Mouse (Mus musculus): ENCODE results near the gene Zfp697.
"Not testable (repeated sequence)": the region's sequence is repeated elsewhere in the genome, so short reads cannot be mapped to it uniquely, and the experiment has no call there.

Gene Zfp697

DNA sequence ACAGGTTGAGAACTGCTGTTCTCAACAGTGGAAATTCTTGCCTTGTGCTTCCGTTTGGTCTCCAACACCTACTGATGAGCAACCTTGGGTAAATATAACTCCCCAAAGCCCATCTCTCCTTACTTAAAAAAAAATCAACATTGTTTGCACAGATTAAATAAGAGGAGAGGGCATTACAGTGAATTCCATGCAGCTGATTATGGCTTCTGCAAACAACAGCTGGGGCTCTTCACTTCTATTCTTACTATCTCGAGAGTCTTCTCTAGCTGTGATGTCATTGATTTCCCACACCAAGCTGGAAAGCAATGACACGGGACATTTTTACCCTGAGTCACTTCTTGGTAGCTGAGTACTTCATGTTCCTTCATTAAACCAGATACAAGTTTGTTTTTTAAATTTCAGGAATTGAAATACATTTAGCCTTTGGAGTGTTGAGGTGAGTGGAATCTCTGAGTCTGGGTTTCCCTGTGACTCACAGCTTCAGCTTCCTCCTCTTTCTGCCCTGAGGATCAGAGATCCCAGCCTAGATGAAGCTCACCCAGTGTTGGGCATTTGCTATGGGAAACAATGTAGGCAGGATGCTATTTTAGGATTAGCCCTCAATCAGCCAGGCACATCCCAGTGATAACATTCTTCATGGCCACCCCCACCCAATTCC lies 8.1 kb upstream of the Zfp697 start:
- DNase-seq, result peak in 1 of 2 experiments; percentile 45

DNA sequence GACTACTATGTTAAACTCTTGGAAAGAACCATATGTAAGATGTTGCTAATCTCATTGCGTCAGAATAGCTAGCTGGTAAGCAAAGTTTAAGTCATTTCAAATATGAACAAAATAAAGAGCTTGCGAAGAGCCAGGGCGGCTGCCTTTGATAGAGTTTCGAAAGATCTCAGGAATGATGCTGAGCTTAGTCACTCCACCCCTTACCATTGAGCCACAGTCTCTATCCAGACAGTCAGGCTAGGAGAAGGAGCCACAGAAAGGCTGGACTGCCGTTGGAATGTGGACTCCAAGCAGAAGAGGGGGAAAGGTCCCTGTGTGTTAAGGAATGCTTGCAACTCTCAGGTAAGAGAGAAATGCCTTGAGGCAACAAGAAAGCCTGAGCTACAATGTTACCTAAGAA lies 7.3 kb upstream of the Zfp697 start:
- peak in 1 of 2 experiments; percentile 29 for DNase-seq

DNA sequence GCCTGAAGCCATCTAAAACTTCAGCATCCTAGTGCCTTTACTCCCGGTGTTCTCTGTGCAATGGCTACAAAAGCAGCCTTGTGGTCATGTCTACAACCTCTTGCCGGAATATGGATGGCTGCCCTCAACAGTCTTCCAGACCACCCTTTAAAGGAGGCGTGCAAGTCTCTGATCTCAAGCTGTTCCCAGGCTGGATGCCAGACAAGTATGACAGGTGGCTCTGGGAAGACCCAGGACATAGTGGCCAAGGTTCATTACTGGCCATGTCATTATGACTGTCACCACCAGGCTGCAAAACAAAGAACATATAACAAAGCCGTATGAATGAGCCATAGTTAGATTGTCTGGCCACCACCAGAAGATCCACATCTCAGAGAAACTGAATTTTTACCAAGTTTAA lies 4.0 kb upstream of the Zfp697 start:
- DNase-seq, result no peak

DNA sequence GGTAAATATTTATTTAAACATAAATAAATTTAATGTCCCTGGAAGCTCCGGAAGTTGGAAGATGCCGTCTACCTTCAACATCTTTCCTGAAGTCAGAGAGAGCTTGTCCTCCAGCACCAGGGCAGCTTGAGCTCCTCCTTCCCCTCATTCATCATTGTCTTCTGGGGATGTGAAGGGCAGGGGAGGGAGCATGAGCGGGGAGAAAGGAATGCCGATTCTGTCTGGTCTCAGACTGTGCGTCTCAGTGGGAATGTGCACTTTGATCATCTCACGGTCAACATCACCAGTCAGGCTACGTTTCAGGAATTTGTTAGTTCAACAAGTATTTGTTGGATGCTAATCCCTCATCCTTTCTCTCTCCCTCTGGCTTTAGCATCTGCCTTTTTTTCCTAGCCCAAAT lies 3.0 kb upstream of the Zfp697 start:
- DNase-seq, result peak; percentile 63 to 89

DNA sequence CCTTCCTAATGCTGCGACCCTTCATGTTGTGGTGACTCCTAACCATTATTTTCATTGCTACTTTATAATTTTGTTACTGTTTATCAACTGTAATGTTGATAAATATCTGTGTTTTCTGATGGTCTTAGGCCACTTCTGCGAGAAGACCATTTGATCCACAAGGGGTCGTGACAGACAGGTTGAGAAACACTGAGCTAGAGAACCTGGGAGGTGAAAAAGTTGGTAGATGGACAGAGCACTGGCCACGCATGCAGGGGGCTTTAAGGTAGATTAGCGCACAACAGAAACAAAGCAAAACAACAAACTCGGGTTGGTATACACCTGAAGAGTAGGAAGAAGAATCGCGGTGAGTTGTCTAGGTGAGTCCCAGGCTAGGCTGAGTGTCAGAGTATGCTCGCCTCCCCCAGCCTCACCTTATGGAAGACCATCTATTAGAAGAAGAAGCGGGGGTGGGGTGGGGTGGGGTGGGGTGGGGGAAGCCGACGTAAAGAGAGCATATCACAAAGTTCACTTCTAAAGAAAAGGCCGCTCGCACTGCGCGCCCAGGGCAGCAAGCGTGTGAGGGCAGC lies 500 bp upstream of the Zfp697 start:
- peak in 1 of 2 experiments; percentile 29 for DNase-seq

DNA sequence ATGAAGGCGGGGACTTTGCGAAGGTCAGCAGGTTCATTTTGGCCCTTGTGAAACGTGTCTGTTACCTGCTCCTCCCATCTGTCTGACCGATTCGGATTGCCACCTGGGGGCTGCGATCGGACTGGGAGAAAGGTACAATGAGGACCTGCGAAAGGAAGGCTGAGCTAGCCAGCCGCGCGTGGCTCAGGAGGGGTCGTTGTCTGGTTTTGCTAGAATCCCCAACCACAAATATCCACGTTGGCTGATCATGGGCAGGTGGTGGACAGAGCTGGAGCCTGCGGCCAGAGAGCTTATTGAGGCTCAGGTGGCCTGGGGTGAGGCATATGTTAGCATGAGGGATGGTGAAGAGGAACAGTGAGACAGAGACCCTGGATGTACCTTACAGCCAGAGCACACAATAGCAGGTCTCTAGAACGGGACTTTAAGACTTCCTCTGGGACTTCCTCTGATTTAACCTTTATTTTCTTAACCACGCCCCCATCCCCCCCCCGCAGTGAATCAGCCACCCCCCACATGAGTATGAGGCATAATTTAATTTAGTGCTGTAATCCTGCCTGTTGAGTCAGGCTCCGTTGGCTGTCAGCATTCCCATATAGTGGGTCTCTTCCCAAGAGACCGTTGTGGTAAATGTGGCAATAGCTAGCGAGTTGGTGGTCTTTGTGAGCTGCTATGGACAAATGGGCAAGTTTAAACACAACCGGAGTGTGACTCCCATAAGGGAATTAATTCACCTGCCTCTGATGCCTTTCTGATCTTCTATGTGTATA lies 946 bp downstream of the Zfp697 start:
- DNase-seq, result no peak

DNA sequence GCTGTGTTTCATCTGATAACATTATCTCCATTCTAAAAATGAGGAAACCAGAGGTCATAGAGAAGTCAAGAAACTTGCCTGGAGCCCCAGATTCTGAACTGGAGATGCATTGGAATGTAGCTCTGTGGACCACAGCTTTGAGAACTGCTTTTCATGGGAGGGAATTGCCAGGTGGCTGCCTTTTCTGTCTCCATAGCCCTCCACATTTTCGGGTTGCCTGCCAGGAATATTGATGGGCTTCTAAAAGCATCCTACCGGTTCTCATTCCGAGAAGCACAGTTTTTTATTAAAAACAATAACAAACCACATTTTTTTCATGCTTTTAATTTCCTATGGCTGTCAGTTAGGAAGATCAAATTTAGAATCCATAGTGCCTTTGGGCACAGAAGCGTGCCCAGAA lies 4.8 kb downstream of the Zfp697 start:
- no peak for DNase-seq

DNA sequence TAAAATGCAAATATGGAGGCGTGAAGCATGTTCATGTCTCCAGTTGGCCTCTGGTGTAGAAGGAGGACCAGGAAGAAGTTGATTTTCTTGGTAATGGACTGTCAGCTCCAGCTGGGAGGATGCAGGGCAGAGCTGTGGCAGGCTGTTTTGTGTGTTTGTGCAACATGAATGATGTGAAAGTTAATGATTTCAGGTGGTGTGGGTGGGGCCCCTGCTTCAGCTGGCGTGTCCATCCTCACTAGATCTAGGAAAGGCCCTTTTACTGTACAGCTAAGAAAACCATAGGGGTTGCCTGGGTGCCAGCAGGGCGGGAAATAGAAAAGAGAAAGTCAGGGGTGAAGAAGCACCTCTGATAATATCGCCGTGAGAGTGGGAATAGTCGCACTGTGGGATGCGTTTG lies 5.5 kb downstream of the Zfp697 start:
- DNase-seq, result peak; percentile 53 to 55

DNA sequence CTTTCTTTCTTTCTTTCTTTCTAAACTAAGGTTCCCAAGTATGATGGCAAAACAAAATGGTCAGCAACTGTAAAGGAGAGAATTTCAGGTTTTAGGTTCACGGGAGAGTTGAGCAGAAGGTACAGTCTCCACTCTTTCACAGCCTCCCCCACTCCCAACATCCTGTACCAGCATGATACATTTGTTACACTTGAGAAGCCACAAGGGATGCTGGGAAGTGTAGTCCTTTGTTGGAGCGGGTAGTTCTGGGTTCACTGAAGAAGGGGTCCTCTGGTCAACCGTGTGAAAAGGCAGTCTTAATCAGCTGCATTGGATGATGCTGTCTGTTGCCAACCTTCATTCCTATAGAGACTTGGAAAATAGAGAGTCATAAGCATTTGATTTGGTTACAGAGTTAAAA lies 7.0 kb downstream of the Zfp697 start:
- no peak for DNase-seq

DNA sequence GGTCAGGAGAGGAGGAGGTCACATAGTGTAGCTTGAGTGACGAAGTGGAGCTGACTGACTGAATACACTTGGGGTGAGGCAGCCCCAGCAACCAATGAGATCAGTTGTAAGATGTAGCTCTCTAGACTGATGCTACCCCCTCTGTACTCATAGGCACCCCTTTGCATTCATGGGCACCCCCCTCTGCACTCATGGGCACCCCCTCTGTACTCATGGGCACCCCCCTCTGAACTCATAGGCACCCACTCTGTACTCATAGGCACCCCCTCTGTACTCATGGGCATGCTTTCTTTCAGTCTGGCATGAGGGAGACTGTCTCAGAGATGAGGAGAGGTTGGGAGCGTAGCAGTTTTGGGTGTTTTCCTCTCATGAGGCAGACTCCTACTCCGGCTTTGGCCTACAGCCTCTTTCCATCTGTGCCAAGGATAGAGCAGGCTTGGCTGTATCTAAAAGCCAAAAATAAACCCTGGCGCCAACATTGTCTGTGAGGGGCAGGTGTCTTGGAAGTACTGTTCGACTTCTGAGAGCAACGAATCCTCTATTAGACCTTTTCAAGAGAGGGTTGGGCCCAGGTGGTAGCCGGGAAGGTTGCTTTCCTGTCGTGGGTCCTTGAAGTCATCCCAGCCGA lies 22.1 kb downstream of the Zfp697 start:
- DNase-seq, result not testable (repeated sequence)

DNA sequence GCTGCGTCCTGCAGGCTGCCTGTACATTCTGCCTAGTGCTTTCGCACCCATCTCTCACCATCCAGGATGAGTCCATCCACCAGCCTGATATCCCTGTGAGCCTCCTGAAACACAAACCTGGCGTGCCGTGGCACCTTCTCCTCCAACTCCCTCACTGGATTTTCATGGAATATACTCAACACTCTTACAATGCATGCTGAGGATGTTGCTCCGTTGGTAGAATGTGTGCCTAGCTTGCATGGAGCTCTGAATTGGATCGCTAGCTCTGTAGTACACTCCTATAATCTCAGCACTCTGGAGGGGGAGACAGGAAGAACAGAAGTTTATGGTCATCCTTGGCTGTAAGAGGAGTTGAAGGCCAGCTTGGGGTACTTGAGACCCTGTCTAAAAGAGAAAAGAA lies 23.6 kb downstream of the Zfp697 start:
- DNase-seq, result not testable (repeated sequence)

DNA sequence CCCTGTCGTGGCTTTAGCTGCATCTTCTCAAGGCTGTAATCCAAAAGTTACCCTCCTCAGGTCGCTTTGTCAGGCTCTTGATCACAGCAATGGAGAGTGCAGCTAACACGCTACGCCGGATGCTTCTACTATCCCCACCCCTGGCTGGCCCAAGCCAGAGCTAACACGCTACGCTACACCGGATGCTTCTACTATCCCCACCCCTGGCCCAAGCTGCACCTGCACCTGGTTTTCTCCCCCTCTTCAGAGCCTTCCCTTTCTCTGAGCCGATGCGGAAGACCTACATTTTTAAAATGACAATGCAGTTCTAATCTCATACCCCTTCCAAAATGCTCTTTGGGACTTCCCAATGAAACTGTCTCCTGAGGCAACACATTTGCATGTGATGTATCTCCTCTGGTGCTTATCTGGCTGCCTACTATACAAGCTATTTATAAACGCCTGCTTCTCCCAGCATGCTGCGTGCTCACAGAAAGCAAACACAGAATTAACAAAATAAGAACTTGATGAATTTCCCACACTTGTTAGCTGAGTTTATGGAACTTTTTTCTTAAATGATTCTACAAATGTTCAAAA lies 24.4 kb downstream of the Zfp697 start:
- DNase-seq, result not testable (repeated sequence)

DNA sequence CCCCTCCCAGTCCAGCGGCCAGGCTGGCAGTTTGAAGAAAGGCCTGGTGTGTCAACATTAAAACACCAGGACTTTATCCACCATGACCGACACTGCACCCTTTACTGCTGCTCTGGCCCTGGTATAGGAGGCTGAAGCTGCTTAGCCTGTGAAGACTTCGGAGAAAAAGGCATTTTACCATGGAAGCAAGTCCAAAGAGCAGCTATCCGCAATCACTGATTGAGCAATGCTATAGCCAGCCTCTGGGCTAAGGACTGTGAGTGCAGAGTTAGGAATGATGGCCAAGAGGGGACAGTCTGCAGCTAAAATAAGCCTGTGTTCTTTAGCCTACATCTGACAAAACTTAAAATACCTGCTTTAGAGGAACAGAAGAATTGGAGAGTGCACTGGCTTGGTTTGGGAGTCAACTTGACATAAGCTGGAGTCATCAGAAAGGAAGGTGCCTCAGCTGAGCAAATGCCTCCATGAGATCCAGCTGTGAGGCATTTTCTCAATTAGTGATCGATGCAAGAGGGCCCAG lies 25.1 kb downstream of the Zfp697 start:
- DNase-seq, result not testable (repeated sequence)

DNA sequence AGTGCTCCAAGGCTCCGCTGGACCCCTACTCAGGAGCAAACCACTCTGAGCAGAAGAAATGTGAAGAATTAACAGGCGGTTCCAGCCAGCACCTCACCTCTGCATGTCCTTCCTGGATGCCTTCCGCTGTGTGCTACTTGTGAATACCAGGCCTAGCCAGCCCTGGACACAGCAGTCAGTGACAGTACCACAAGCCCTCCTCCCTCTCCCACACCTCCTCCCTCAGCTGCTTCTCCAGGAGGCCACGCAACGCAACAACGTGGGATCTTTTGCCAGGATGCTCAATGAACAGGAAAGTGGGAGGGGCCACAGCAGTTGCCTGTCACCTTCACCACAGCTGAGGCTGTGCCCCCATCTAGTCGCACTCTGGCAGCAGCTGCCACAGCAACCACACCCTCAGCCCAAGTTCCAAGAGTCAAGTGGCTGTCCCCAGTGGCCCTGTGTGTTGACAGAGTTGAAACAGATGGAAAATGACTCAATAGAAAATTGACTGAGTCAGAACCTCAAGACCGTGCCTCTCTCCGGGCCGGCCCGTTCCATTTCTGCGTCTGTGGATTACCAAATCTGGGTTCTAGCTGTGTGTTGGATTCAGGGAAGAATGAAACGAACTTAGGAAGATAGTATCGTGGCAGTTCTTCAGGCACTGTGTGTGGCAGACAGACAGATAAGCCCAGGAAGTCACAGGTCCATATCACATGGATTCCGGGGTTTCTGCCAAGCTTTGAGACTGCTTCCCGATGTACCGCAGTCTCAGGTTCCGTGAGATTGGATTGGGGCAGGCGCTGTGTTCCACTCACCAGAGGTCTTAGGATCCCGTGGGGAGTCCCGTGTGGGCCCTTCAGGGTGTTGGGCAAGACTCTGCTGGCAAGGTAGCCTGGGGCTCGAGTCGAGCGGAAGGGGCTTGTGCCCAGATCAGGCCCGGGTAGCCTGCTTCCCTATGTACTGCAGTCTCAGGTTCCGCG lies 28.6 kb downstream of the Zfp697 start:
- not testable (repeated sequence) for DNase-seq

DNA sequence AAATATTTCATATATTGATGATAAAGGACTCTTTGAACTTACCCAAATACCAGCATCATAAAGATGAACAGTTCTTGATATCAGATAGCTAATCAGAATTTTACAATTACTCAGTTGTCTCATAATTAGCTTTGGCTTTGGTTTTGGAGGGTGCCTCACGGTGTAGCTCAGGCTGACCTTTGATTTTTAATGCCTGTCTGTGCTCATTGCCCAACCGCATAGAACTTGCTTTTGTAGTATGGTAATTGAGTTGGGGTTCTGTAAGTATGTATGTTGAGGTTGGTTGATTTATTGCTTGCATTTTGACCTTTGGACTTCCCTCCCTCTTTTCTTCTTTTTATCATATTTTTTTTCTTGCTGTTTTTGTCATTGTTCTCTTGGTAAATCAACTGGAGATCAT lies 31.5 kb downstream of the Zfp697 start:
- DNase-seq, result no peak

DNA sequence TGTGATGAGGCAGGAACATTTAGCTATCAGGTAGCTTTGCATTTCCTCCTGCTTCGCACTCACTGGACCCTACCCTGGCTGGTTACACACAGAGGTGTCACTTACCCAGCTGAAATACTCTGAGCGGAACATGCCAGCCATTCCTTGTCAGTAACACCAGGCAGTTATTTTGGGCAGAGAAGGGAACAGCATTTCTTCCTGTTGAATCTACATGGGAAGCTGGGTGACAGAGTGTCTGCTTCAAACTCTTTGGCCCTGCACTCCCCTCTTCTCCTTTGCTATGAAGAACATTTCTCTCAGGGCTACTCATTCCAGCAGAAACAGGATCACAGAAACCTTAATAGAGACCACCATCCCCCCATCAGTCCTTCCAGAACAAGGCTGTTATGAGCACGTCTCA lies 32.0 kb downstream of the Zfp697 start:
- DNase-seq, result no peak

DNA sequence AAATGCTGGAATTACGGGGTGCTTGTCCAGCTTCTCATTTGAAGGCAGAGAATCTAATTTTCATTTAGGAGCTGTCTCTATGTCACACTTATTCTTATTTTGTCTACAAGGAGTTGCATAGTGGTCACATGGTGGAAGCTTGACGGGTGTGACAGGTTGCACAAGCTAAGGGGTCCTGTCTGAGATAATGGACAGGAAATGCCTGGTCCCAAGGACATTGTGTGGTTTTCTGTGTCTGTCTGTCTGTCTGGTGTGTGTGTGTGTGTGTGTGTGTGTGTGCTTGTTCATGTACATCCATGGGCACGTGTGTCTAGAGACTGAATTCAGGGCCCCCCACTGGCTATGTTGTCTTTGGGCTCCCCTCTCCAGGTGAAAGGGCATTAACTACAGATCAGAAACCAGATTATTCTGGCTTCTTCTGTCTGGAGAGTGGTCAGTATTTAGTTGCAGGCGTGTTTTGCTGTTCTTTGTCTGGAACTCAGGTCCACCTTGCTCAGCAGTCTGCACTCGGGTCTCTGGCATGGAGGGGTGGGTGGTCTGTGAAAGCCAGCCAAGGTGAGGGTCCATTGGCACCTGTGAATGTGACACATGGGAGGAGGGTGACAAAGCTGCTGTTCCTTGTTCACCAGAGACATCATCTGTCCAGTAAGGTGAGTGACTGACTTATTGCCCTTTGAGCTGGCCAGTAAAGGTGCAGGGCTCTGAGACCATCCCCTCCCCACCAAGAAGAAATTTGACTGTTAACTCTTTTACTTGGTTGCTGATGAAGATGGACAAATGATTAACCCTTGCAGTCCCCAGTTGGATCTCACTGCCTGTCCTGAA lies 34.4 kb downstream of the Zfp697 start:
- peak; percentile 35 to 73 for DNase-seq

DNA sequence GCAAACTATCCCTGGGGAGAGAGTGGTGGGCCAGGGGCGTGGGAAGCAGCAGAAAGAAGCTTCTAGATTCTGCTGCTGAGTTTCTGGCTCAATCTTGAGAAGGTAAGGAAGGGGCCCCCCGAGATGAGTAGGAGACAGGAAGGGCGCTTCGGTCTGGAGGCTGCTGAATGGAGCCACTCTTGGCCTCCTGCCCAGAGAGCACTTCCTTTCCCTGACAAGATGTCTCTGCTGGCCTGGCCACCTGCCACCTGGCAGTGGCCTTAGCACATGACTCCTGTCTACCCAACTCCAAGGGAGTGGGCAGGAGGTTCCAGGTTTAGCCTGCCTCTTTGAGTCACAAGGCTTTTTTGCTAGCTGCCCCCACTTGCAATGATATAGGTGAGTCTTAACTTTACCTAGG lies 35.1 kb downstream of the Zfp697 start:
- DNase-seq, result peak; percentile 98

DNA sequence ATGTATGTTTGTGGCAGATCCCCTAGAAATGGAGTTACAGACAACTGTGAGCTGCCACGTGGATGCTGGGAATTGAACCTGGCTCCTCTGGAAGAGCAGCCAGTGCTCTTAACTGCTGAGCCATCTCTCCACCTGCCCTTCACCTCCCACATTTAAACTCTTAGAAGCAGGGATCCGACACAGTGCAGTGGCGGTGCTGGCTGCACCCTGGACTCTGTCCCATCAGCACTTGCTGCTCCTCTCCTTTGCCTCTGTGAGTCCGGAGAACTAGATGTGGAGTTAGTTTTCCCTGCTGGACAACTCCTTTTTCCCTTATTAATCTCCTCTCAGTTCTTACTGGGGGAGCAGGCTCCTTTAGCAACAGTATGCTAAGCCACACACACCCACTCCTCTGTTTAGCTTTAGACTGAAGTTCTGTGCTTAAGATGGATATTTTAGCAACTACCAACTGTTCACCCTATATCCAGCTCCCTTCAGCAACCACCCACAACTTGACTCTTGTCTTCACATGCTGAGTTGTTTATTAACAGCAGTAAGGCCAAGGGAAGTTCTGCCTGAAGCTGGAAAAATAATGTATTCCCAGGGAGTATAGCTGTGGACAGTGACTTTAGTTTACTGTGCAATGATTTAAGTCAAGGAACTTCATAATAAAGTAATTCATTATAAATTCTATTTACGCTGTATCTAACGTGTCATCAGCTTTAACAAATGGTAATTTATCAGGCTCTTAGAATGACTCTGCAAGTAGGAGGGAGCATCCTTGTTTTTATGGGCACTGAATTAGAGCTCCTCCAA lies 36.9 kb downstream of the Zfp697 start:
- peak; percentile 55 to 63 for DNase-seq

DNA sequence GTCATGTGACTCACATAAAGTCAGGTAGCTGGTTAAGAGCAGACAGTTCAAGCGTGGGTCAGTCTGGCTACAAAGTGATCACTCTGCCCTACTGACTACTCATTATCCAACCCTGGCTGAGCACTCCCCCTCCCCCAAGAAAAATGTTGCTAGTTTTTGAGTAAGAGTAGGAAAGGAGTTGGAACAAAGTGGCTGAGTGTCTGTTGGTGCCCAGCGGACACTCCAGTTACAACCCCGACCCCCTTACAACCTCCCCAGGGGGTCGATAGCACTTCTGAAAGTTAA lies 37.5 kb downstream of the Zfp697 start:
- DNase-seq, result peak; percentile 72 to 90

All from kidney, postnatal 36 days (tissue).